Mouse (Mus musculus) activated CD4-positive, CD25-positive, alpha-beta regulatory T cell, adult 4 months (primary cell): ENCODE results near the gene Pdia3. TPM values are rescaled to one million over a fixed set of nuclear protein-coding genes. Genes with fewer than 3 reads are reported as not detected.
"Not testable (repeated sequence)": the region's sequence is repeated elsewhere in the genome, so short reads cannot be mapped to it uniquely, and the experiment has no call there.

Experiments
- ATAC-seq: one replicate; pipeline ENCODE4 v1.8.0; 2017
- polyA plus RNA-seq, 2 experiments: library from polyadenylated mRNA; unstranded; fragments of 100-300 nt; shearing (Covaris generic); gene quantifications; one replicate each; pipeline ENCODE4 v1.2.1; 2017

Gene Pdia3
- polyA plus RNA-seq, 2 experiments from 2014 or later = 658 to 1,122 TPM

- not testable (repeated sequence) for ATAC-seq
Observed at GRCm38 (mm10) chr2:121480916-121481315, 67.3 kb downstream of the Pdia3 start.

GRCm38 (mm10) chr2:121483576-121483975 lies 70.0 kb downstream of the Pdia3 start:
- ATAC-seq = no peak

- not testable (repeated sequence) for ATAC-seq
Observed at GRCm38 (mm10) chr2:121484403-121484802, 70.8 kb downstream of the Pdia3 start.

Other genes starting within 250 kb of the Pdia3 start
- 10 to 100 TPM; 67.7 to 89.4 TPM for gene Tubgcp4, start 243.1 kb upstream of the Pdia3 start, polyA plus RNA-seq
- 10 to 100 TPM; 26.5 to 33.9 TPM for gene Zscan29, start 242.7 kb upstream of the Pdia3 start, polyA plus RNA-seq
- gene Trp53bp1, start 142.4 kb upstream of the Pdia3 start, polyA plus RNA-seq = 10 to 100 TPM; 22.9 to 30.2 TPM
- under 1 TPM; 0.10 to 0.32 TPM for gene Map1a, start 124.2 kb upstream of the Pdia3 start, polyA plus RNA-seq
- 1 to 10 TPM; 9.6 to 9.8 TPM for gene Ppip5k1, start 58.4 kb upstream of the Pdia3 start, polyA plus RNA-seq
- gene Ckmt1, start 56.1 kb upstream of the Pdia3 start, polyA plus RNA-seq = 1 to 10 TPM in 1 of 2 experiments, under 1 TPM in 1; 0.83 to 1.5 TPM
- under 1 TPM; 0.31 to 0.60 TPM for gene Strc, start 26.6 kb upstream of the Pdia3 start, polyA plus RNA-seq
- gene Catsper2, start within 50 bp of the Pdia3 start, polyA plus RNA-seq = 1 to 10 TPM; 2.3 to 3.8 TPM
- 1 to 10 TPM in 1 of 2 experiments, under 1 TPM in 1; 0.78 to 1.0 TPM for gene Ell3, start 30.5 kb downstream of the Pdia3 start, polyA plus RNA-seq
- 1,000 to 10,000 TPM in 1 of 2 experiments, 100 to 1,000 TPM in 1; 759 to 1,222 TPM for gene Serf2, start 35.4 kb downstream of the Pdia3 start, polyA plus RNA-seq
- gene Hypk, start 39.5 kb downstream of the Pdia3 start, polyA plus RNA-seq = 100 to 1,000 TPM; 120 to 207 TPM
- gene Serinc4, start 43.0 kb downstream of the Pdia3 start, polyA plus RNA-seq = not detected
- gene Mfap1b, start 60.3 kb downstream of the Pdia3 start, polyA plus RNA-seq = 100 to 1,000 TPM in 1 of 2 experiments, 10 to 100 TPM in 1; 82.1 to 109 TPM
- 10 to 100 TPM; 32.7 to 47.6 TPM for gene Mfap1a, start 92.9 kb downstream of the Pdia3 start, polyA plus RNA-seq
- 10 to 100 TPM; 10.1 to 20.5 TPM for gene Wdr76, start 92.9 kb downstream of the Pdia3 start, polyA plus RNA-seq